Mouse (Mus musculus) C2C12 (cell line): ENCODE measurements around the gene Akap5.

ENCODE experiments used
- CEBPB ChIP-seq: IDR thresholded peaks from one replicate; pipeline ENCODE4 v1.6.1; 2011; ENCODE audit warnings: low read depth, mild to moderate bottlenecking, control low read depth, moderate library complexity
- CTCF ChIP-seq: IDR thresholded peaks from one replicate; pipeline ENCODE4 v1.5.1; 2011; ENCODE audit not compliant: control insufficient read depth, insufficient read depth, insufficient read length
- MAX ChIP-seq: IDR thresholded peaks from one replicate; pipeline ENCODE4 v1.6.1; 2011; ENCODE audit warnings: mild to moderate bottlenecking, control low read depth
- USF1 ChIP-seq: IDR thresholded peaks from one replicate; pipeline ENCODE4 v1.6.1; 2011; ENCODE audit warnings: low read depth, mild to moderate bottlenecking, control low read depth, moderate library complexity

- TF ChIP-seq CEBPB = no peak
- no peak for TF ChIP-seq CTCF
- TF ChIP-seq USF1 = no peak
- no peak for TF ChIP-seq MAX
Observed at GRCm38 (mm10) chr12:76335641-76336040, 10.9 kb downstream of the Akap5 start.
